Comparison of ENCODE assay signal across 9 mouse cellular contexts in the genomic region with DNA sequence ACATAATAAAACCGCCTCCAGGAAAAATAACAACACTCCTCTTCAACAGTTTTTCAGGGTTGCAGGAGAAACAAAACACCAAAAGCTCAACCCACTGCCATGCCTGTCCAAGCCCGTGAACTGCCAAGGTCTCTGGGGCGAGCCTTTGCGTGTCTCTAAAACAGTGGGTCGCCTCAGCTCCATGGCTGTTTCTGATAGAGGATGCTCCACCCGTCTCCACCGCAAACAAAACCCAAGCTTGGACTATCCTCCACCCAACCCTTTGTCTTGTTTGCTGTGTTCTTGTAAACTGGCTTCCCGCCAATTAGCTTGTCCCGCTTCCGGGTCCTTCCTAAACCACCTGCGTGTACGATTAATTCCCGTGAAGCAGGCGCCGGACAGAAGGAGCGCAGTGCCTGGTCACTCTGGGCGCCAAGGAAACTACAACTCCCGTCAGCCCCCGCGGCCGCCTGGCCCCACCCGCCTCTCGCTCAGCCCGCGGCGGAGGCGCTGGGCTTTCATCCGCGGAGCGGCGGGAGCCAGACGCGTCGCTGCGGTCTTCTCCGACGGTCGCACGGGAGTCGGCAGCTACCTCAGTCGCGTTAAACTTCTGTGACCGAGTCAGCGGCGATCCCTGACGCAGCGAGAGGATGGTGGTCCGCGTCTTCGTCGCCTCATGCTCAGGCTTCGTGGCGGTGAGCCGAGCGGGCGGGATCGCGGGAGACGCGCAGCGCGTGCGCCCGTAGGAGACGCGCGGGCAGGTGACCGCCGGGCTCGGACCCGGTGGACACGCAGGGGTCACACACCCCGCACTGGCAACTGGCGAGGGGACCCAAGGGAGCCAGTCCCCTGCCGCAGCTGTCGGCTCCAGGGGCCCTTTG. TPM values are rescaled to one million over a fixed set of nuclear protein-coding genes. Genes with fewer than 3 reads are reported as not detected.
DNase-seq lines count a peak whose midpoint lies in the region; ATAC-seq and TF ChIP-seq lines count a peak whose summit lies in the region.
"Had no signal": no experiment of that assay in that cellular context is flagged by ENCODE, and none has a peak within 500 bp of the region (broad histone marks: within the 10 kb centered on the region; RNA-seq: fewer than 3 reads in every experiment).

A gene (plus strand): TSS at position 498 of the 860 bp plus-strand sequence.

- peak within 1 kb of the TSS; percentile 64 for H3K9ac ChIP-seq in forebrain, embryonic 14.5 days (ENCODE audit: low read length)
- 0 out of 2 replicates have a peak within 1 kb of the TSS, but pooled peaks have one; percentile 4 for H3K9ac ChIP-seq in liver, embryonic 14.5 days (replicated peaks)
- H3K9ac ChIP-seq in stomach, embryonic 14.5 days (replicated peaks; ENCODE audit: low read depth, low read length): peak within 1 kb of the TSS; percentile 37

- 2% methylated on average over 72 of the region's 76 CpGs for WGBS in forebrain, embryonic 14.5 days
- WGBS in liver, embryonic 14.5 days (ENCODE audit: insufficient replicate concordance): 2% methylated on average over 76 of the region's 76 CpGs
- 2% methylated on average over 76 of the region's 76 CpGs for WGBS in stomach, embryonic 14.5 days

- TF ChIP-seq CTCF in liver, embryonic 14.5 days (IDR thresholded peaks at IDR 0.05; ENCODE audit: low read depth): no peak

- H3K4me2 ChIP-seq in forebrain, embryonic 14.5 days (ENCODE audit: low read length): peak within 1 kb of the TSS; percentile 59
- peak within 1 kb of the TSS; percentile 58 for H3K4me2 ChIP-seq in liver, embryonic 14.5 days (ENCODE audit: low read depth)
- H3K4me2 ChIP-seq in stomach, embryonic 14.5 days (replicated peaks; ENCODE audit: low read depth, low read length): peak within 1 kb of the TSS; percentile 69

- no peaks in the 10 kb centered on the region for H3K27me3 ChIP-seq in forebrain, embryonic 14.5 days (replicated peaks; ENCODE audit: control insufficient read depth, insufficient read depth, low read length)
- H3K27me3 ChIP-seq in liver, embryonic 14.5 days (ENCODE audit: control insufficient read depth, insufficient read depth, low read length): peaks cover 8% of the 10 kb centered on the region; the same call in 1 of the 2 replicates
- H3K27me3 ChIP-seq in stomach, embryonic 14.5 days (ENCODE audit: control insufficient read depth, insufficient read depth, low read length): no peaks in the 10 kb centered on the region

- no peak for TF ChIP-seq EP300 in liver, embryonic 14.5 days (IDR thresholded peaks at IDR 0.05; ENCODE audit: low read depth)

- H3K36me3 ChIP-seq in forebrain, embryonic 14.5 days (ENCODE audit: control insufficient read depth, insufficient read depth, low read length): no peaks in the 10 kb centered on the region
- no peaks in the 10 kb centered on the region for H3K36me3 ChIP-seq in liver, embryonic 14.5 days (replicated peaks; ENCODE audit: control insufficient read depth, insufficient read depth, low read depth)
- no peaks in the 10 kb centered on the region for H3K36me3 ChIP-seq in stomach, embryonic 14.5 days (ENCODE audit: control insufficient read depth, insufficient read depth, low read length)

- H3K4me3 ChIP-seq in forebrain, embryonic 14.5 days (ENCODE audit: low read depth, low read length): peak within 1 kb of the TSS; percentile 58
- H3K4me3 ChIP-seq in liver, embryonic 14.5 days (ENCODE audit: insufficient read depth in 1 of 2, low read depth in 2 of 2, low read length in 2 of 2): peak within 1 kb of the TSS; percentile 55 to 65
- H3K4me3 ChIP-seq in stomach, embryonic 14.5 days (ENCODE audit: low read depth, low read length): peak within 1 kb of the TSS; percentile 56

- ATAC-seq in forebrain, embryonic 14.5 days: peak; percentile 96
- peak; percentile 85 for ATAC-seq in liver, embryonic 14.5 days (ENCODE audit: insufficient read depth)
- peak; percentile 90 for ATAC-seq in stomach, embryonic 14.5 days (ENCODE audit: insufficient number of reproducible peaks, insufficient read depth, low FRiP score, low read depth)

- H3K9me3 ChIP-seq in forebrain, embryonic 14.5 days (replicated peaks; ENCODE audit: control insufficient read depth, low read length): no peaks in the 10 kb centered on the region
- H3K9me3 ChIP-seq in liver, embryonic 14.5 days (ENCODE audit: control insufficient read depth, low read length): no peaks in the 10 kb centered on the region
- H3K9me3 ChIP-seq in stomach, embryonic 14.5 days (ENCODE audit: control insufficient read depth, low read depth, low read length): no peaks in the 10 kb centered on the region

- H3K27ac ChIP-seq in forebrain, embryonic 14.5 days (ENCODE audit: low read depth, low read length): no peak within 1 kb of the TSS; the same call in 1 of the 2 replicates
- H3K27ac ChIP-seq in liver, embryonic 14.5 days: no peak within 1 kb of the TSS
- H3K27ac ChIP-seq in stomach, embryonic 14.5 days (ENCODE audit: low read length): no peak within 1 kb of the TSS

- 0 out of 2 replicates have a peak, but pooled peaks cover 7% of the 10 kb centered on the region for H3K4me1 ChIP-seq in forebrain, embryonic 14.5 days (ENCODE audit: control insufficient read depth, insufficient read depth, low read length)
- peaks cover 0 to 3% of the 10 kb centered on the region in 2 experiments; a peak in 1 of 4 replicates for H3K4me1 ChIP-seq in liver, embryonic 14.5 days (replicated peaks; ENCODE audit: control insufficient read depth in 2 of 2, insufficient read depth in 2 of 2, low read length in 1 of 2)
- H3K4me1 ChIP-seq in stomach, embryonic 14.5 days (ENCODE audit: control insufficient read depth, insufficient read depth, low read length): no peaks in the 10 kb centered on the region

- DNase-seq in CD4-positive, CD25-positive, alpha-beta regulatory T cell, adult 2 months (ENCODE audit: low read depth, low spot score): peak; percentile 70
- peak; percentile 59 for DNase-seq in c-Kit-positive CD71-positive TER-119-positive erythroid progenitor cells, embryonic 14.5 days (ENCODE audit: low spot score)
- peak; percentile 87 for DNase-seq in forebrain, embryonic 14.5 days (ENCODE audit: low spot score)
- DNase-seq in heart, postnatal 10 days: peak; percentile 83 to 86
- peak; percentile 89 to 91 for DNase-seq in kidney, postnatal 4 days
- peak; percentile 24 to 49 (median 41) for DNase-seq in liver, embryonic 14.5 days (ENCODE audit: low read depth in 3 of 3, low spot score in 3 of 3)
- DNase-seq in neural tube, embryonic 10.5 days (ENCODE audit: extremely low spot score, low spot score): peak; percentile 84

- intact Hi-C loops in heart, postnatal 10 days (cut with DNase I): loop anchor here (5.0 kb wide), 1 partner anchor 101 kb away; no protein-coding TSS in a partner anchor

RNA-seq across cellular contexts. Expression of the gene that starts here (rescaled TPM):
- 26.3 and 26.4 TPM in 2 replicates for polyA plus RNA-seq in forebrain, embryonic 14.5 days (2014; fragmentation: Nextera tagmentation; extraction: Ambion mirVana)
- total RNA-seq in heart, postnatal 10 days (2021): 1 to 10 TPM; 5.8 to 6.4 TPM
- 3.0 and 3.5 TPM in 2 replicates for polyA plus RNA-seq in liver, embryonic 14.5 days (2012; rRNA removed)
- polyA plus RNA-seq in liver, embryonic 14.5 days (2014; fragmentation: Nextera tagmentation; extraction: Ambion mirVana): 9.7 and 15.1 TPM in 2 replicates
- 24.7 and 29.1 TPM in 2 replicates for polyA plus RNA-seq in stomach, embryonic 14.5 days (2014; fragmentation: Nextera tagmentation; extraction: Ambion mirVana)
- total RNA-seq: MEL had no signal

Comparison
In these comparisons a context has a peak if more than half of its experiments do, and no peak if none do; other contexts are left out.
1. H3K9ac ChIP-seq: peak in every context shown above with its lines; median percentile 64 in forebrain, embryonic 14.5 days; 37 in stomach, embryonic 14.5 days; 4 in liver, embryonic 14.5 days.